Mouse (Mus musculus) G1E (cell line): Measurements from ENCODE around the gene Abhd12b.

Experiments
- CTCF ChIP-seq: IDR thresholded peaks from 2 replicates; pipeline ENCODE4 v1.5.1; 2012; ENCODE audit warnings: low read depth, low read length, inconsistent platforms, mixed read lengths
- GATA1 ChIP-seq: IDR thresholded peaks from 2 replicates; pipeline ENCODE4 v1.6.1; 2012; ENCODE audit warnings: borderline replicate concordance, low read length, inconsistent platforms, mixed read lengths
- POLR2AphosphoS5 ChIP-seq: IDR thresholded peaks from 2 replicates; pipeline ENCODE4 v1.6.1; 2012; ENCODE audit warnings: low read depth, low read length, inconsistent platforms; ENCODE audit not compliant: insufficient replicate concordance
- TAL1 ChIP-seq: conservative IDR thresholded peaks from 2 replicates; pipeline ENCODE4 v1.6.1; 2012; ENCODE audit warnings: low read depth, low read length, inconsistent platforms, mixed read lengths

DNA sequence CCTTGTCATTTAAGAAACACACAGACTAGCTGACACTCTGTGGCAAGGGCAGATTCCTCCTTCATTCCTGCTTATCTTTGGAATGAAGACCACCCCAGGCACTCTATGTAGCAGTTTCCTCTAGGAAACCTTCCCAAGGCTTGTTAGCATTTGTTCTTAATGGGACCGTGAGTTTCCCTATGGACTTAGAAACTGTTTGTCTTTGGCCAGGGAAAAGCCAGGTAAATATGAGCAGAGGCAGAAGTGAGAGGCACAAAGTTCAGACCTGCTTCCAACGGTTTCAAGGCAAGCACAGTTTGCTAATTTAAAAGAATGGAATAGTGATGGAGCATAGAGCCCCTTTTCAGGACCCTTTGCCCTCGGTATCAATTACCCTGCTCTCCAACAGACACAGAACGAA, 69.4 kb downstream of the Abhd12b start:
- TF ChIP-seq CTCF (no peak), TAL1 (no peak), POLR2AphosphoS5 (no peak), GATA1 (no peak)
